ENCODE assay signal across 13 mouse cellular contexts in genomic region chr14:117932163-117932851, GRCm38 (mm10).
"Had no signal": no experiment of that assay in that cellular context is flagged by ENCODE, and none has a peak within 500 bp of the region (broad histone marks: within the 10 kb centered on the region; RNA-seq: fewer than 3 reads in every experiment).

No protein-coding gene starts in this region.

- H3K4me1 ChIP-seq: liver, embryonic 13.5 days had no signal

- H3K9me3 ChIP-seq: liver, embryonic 13.5 days; midbrain, embryonic 10.5 days; midbrain, embryonic 13.5 days; neural tube, embryonic 13.5 days had no signal

- H3K9ac ChIP-seq: liver, embryonic 13.5 days; midbrain, embryonic 13.5 days; neural tube, embryonic 13.5 days had no signal

- H3K27ac ChIP-seq: liver, embryonic 13.5 days; midbrain, embryonic 13.5 days; neural tube, embryonic 13.5 days had no signal

- H3K27me3 ChIP-seq: liver, embryonic 13.5 days had no signal

- H3K36me3 ChIP-seq: liver, embryonic 13.5 days; midbrain, embryonic 10.5 days; midbrain, embryonic 13.5 days; neural tube, embryonic 13.5 days had no signal

- DNase-seq: kidney, adult 18-20 months; kidney, adult 9 months; kidney, postnatal 14 days; kidney, postnatal 4 days; liver, embryonic 13.5 days; lung, adult 2 months; lung, postnatal 14 days; lung, postnatal 4 days; retina, postnatal 1 day; thymus, postnatal 25 days had no signal

- H3K4me2 ChIP-seq: liver, embryonic 13.5 days; midbrain, embryonic 13.5 days; neural tube, embryonic 13.5 days had no signal

- H3K4me3 ChIP-seq: liver, embryonic 13.5 days; midbrain, embryonic 10.5 days; midbrain, embryonic 13.5 days; neural tube, embryonic 13.5 days had no signal
